Mouse (Mus musculus): ENCODE results near the gene Ctr9.

DNA sequence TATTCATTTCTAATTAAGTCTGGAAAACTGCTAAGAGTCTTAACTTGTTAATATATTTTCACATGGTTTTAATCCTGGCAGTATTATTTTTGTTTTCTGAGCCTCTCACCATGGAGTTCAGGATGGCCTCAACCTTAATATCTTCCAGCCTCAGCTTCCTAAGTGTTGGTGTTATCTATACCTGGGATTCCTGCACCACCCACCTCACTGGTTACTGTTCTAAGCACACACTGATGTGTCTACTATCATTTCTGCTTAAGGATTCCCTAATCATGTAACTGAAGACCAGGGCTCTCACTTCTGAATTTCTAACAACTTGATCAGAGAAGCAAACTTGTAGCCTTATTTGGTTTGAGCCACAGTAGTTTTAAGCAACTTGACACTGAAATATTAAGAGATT is 56.4 kb downstream of the Ctr9 start:
- no peak for TF ChIP-seq GATA1 (IDR thresholded peaks at IDR 0.05; ENCODE audit: borderline replicate concordance, low read length)
- TF ChIP-seq FLI1 (IDR thresholded peaks at IDR 0.05; ENCODE audit: low read length): no peak

All from megakaryocyte, embryonic 14.5 days (primary cell).